Mouse (Mus musculus): ENCODE data around the gene Mpo.

GRCm38 (mm10) chr11:87759609-87760005 is 33.8 kb upstream of the Mpo start:
- TF ChIP-seq EP300 (IDR thresholded peaks at IDR 0.05; ENCODE audit: low read depth): no peak
- peak; percentile 69 for TF ChIP-seq CTCF (IDR thresholded peaks at IDR 0.05; ENCODE audit: low read depth)
